Mouse (Mus musculus): ENCODE data around the gene Cyp4a14.

- no peak for TF ChIP-seq CTCF (conservative IDR thresholded peaks at IDR 0.05; ENCODE audit: low read length)
- TF ChIP-seq NANOG (IDR thresholded peaks at IDR 0.05; ENCODE audit: borderline replicate concordance, low read length): no peak
Measured at GRCm38 (mm10) chr4:115521766-115522165, 25.8 kb upstream of the Cyp4a14 start.

Measured in E14TG2a.4 (cell line).